Mouse (Mus musculus) gastrocnemius, postnatal 4 days (tissue): Measurements from ENCODE around the gene Smco4. TPM values are rescaled to one million over a fixed set of nuclear protein-coding genes. Genes with fewer than 3 reads are reported as not detected.
A peak's percentile ranks its signal among the peaks of the same experiment; 100 is the strongest.
"Not testable (repeated sequence)": the region's sequence is repeated elsewhere in the genome, so short reads cannot be mapped to it uniquely, and the experiment has no call there.

Experiments used
- DNase-seq, 2 experiments: peaks; one replicate each; pipeline ENCODE4 v3.0.0; 2021 to 2022; ENCODE audit warnings: low spot score in 2 of 2, mixed read lengths in 2 of 2
- long read RNA-seq, 2 experiments: library from polyadenylated mRNA; stranded (forward); transcript quantifications; one replicate each; pipeline ENCODE4 v2.0.0; 2021
- total RNA-seq, 2 experiments: library from RNA; stranded (reverse); gene quantifications; 2 replicates each; pipeline ENCODE4 v1.2.3; 2021

Gene Smco4
- 10 to 100 TPM; 18.9 to 20.3 TPM for total RNA-seq
- long read RNA-seq, experiment 1, result 0 reads
- long read RNA-seq, experiment 2, result 0 reads

DNA sequence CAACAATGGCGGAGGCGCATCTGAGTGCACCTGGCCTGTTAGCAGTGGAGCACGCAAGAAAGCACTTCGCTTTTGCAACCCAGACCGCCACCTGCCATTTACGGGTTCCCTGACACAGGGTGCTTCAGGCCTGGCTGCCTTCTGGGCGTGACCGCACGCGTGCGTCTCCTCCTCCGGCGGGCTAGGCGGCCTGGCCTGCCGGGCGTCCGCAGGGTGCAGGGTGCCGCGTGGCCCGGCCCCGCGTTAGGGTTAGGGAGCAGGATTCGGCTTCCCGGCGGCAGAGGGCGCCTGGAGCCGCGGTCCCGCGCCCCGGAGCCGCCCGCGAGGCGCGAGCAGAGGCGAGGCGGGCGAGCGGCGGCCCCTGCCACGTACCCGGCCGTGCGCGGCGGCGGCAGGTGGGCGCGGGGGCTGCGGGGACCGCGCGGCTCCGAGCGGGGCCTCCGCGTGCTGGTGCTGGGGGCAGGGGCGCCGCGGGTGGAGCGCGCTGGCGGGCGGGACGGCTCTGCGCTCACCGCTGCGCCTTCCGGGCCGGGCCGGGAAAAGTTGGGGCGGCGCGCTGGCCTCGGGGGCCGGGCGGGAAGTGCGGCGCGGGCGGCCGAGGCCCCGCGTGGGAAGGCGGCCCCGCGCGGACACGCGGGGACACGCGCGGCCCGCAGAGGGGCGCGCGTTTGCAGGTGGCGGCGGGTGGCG is at the start of gene Smco4:
Smco4 (plus strand) TSS at position 198 of the 690 bp plus-strand sequence.
- DNase-seq, result peak; percentile 56 to 73

DNA sequence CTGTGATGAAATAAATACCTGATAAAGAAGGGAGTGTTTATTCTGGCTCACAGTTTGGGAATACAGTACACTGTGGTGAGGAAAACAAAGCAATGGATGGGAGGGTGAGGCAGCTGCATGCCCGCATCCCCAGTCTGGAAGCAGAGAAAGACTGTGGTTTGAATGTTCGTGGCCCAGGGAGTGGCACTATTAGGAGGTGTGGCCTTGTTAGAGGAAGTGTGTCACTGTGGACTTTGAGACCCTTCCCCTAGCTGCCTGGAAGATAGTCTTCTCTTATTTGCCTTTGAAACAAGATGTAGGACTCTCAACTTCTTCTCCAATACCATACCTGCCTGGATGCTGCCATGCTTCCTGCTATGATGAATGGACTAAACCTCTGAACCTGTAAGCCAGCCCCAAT is 45.8 kb upstream of the Smco4 start:
- no peak for DNase-seq

DNA sequence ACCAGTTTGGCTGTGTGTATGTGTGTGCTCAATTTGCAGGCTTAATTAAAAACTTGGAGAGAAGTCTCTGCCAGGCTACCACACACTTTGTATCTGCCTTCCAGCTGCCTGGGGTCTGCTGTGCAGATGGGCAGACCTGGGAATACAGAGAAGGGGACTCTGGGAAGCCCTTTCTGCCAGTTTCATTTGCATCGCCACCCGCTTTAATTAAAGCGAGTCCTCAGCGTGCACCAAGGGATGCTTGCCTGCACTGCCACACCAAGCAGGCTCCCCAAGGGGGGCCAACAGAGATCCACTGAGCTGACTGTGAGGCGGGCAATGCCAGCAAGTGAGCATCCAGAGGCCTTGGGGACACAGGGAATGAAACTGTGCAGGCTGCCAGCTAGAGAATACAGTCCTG is 42.3 kb upstream of the Smco4 start:
- no peak for DNase-seq

DNA sequence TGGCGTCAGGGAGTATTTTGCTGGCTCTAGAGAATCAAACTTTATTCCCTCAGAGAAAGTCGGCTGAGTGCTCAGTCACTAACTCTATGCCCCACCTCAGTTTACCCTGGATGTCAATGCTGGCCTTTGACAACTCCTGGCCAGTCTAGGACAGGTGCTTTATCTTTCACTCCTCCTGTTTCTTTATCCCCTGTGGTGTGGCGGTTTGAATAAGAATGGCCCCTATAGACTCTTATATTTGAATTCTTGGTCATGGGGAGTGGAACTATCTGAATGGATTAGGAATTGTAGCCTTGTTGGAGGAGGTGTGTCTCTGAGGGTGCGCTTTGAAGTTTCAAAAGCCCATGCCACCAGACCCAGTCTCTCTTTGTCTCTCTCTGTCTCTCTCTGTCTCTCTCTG is 21.0 kb upstream of the Smco4 start:
- DNase-seq, result no peak

DNA sequence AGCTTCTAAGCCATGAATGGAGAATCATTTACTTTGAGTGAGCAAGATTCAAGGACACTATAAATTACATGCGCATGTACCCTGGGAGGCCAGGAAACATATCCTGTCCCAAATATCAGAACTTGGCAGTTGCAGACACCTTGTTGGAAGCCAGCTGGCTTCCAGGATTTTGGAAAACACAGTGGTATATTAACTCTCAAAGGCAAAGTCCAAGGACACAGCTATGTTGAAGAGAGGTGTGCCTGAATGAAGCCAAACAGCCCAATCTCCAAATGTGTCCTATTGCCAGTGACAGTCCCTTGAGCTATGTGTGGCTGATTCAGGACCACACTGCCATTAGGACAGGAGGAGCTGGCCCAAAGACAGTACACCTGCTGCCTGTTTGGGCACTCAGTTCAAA is 20.0 kb upstream of the Smco4 start:
- no peak for DNase-seq

DNA sequence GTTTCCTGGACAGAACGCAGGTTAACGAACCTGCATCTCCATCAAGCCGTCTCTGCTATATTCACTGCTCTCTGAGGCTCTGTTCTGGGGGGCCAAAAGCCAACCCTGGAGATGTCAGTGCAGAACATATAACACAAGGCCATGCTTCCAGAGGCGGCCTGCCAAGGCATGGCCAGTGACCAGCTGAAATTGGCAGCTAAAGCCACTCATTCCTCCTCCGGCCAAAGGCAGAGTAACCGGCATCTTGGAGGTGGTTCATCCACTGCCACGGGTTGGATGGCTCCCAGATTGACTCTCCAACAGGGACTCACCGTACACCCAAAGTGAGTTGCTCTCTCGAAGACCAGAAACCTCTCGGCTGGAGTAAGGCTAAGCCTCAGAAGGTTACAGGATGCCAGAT is 15.7 kb upstream of the Smco4 start:
- peak; percentile 36 to 45 for DNase-seq

DNA sequence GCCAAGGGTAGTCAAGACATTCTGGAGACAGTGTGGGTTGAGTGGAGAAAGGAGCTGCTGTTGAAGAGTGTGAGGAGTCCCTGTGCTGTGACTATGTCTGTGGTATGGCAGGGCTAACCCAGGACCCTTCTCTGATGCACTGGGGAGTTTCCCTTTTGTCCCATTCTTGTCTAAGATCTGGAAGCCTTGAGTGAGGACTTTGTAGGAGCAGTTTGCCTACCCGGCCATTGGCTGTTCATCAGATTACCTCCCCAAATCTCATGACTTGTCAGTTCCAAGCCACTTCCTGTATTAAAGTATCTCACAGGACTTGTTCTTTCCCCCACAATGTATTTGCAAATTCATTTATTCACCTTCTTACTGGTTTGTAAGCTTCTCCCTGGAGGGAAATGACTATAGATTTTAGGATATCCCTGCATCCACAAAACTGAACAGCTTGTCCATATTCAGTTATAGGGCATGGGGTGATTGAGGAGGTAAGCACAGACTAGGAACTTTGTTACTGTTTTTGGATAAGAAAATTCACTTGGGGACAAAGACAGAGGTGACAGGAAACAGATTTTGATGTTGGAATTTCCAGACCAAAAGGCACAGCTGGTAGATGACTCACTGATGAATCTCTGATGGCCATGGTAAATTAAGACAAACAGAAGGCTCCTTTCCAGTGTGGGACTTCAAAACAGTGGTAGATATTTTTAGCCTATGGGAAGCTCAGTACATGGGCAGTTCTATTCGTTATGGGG is 5.4 kb upstream of the Smco4 start:
- no peak for DNase-seq

DNA sequence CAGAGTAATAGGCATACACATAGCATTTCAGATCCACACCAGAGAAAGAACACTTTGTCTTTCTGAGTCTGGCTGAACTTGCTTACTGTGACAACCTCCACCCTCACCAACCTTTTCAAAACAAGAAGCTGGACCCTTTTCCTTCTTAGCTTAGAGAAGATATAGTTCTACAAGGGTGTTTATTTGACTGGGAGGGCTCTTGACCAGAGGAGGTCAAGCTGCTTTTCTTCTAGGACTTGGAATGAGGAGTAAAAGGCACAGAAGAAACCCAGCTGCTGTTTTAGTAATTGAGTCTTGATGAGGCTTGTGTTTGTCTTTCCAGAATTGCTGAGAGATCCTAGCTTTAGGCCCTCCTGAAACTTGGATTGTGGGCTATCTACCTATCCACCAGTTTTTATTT is 3.9 kb upstream of the Smco4 start:
- no peak for DNase-seq

DNA sequence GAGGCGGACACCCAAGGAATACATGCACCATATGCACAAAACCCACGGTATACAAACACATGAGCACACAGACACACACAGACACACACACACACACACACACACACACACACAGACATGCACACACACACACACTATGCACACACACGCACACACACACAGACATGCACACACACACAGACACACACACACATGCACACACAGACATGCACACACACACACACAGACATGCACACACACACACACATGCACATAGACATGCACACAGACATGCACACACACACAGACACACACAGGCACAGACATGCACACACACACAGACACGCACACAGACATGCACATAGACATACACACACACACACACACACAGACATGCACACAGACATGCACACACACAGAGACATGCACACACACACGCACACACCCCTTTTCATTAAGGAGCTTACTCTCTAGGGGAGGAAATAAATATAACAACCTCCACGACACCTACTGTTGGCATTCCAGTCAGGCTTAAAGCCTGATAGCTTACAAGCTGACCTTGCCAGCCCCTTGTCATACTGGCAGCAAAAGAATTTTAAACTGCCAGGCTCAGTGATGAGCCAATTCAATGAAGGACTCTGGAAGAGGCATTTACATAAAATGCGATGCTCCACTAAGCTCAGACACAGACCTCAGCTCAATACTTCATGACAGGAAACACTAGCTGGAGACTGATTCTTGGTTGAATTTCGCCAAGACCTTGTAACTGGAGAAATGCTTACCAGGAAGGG is 2.7 kb upstream of the Smco4 start:
- DNase-seq, result no peak

DNA sequence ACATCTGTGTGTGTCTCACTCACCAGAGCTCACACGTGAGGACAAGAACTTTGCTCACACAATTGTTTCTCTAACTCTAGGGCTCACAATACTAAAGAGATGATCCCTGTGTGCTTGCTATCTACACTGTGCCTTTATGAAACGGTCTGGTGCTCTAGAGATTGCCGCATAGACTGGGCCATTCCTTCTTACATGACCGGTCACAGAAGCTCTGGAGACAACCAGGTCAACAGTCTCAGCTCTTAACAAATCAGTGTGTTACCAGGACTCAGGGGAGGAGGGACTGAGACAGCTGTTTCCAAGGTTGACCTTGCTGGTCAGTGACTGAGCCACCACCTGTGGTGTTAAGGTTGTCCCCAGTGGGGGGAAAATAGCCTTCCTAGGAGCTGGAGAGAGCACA is 1.5 kb upstream of the Smco4 start:
- no peak for DNase-seq

DNA sequence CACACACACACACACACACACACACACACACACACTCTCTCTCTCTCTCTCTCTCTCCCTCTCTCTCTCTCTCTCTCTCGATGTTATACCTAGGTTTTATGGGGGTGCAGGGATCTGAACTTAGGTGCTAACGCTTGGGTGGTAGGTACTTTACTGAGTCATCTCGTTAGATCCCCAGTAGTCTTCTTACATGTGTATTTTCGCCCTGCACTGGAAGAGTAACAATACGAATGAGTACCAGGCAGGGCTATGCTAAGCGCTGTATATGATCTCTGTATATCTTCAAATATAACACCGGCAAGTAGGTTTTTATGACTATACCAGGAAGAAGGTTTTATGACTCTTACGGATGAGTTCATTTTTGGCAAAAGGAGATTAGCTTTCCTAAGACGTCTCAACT is 831 bp upstream of the Smco4 start:
- no peak for DNase-seq

DNA sequence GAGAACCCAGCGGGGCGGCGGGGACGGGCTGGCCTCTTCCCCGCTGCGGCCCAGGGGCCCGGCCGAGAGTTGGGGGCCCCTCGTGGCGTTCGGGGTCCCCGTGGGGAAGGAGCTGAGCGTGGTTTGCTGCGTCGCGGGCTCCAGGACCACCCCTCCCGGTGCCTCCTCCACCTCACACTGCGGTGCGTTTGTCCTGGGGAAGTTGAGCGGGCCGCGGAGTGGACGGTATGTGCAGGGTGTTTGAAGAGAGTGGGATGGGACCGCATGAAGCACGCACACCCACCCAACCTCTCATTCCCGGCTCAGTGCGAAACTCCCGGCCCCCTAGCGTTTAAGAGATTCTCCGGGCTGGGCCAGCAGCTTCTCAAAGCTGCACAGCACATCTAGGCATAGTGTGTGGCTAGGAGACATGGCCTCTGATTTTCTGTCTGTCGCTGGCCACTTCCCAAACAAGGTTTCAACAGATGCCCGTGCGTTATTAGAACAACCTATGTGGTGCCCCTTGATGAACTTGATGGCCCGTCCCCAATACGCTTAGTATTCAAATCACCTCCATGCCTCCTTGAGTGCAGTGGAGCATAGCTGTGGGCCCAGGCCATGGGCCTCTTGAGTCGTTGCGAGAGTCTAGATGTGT is 810 bp downstream of the Smco4 start:
- DNase-seq, result peak; percentile 63 to 73

DNA sequence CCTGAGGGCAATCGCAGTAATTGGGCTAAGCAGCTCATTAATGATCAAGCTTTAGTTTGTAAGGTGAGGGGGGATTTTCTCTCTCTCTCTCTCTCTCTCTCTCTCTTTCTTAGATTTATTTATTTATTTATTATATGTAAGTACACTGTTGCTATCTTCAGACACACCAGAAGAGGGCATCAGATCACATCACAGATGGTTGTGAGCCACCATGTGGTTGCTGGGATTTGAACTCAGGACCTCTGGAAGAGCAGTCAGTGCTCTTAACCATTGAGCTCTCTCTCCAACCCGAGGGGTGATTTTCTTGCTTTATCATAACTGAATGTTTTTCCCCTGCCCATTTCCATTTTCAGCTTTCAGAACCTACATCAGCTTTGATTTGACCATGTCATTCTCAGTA is 2.0 kb downstream of the Smco4 start:
- not testable (repeated sequence) for DNase-seq

DNA sequence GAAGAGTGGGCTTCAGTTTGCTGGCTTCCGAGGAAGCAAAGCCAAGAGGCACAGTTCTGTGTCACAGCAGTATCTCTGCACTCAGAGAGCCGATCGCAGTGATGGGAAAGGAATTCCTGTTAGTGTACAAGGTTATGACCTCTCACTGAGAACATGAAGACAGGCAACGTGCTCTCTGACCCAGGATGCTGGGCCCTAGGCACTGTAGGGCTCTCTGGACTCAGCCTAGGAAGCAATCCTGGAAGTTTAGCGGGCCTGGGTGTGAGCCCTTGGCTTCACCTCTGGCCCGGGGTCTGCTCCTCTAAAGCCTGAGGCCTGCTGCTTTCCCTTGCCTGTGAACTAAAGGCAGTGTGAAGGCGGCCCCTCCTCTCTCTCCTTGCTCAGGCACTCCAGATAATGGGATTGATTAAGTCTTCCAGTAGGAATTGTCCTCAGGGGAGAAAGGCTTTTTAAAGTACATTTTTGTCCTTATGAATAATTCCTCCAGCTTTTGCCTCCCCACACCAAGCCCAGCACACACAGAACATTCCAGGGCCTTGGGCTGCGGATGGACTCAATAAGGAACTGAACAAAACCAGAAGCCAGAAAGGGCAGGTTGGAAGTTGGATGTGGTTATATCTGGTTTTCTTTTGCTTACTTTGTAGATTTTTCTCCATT is 2.8 kb downstream of the Smco4 start:
- no peak for DNase-seq

DNA sequence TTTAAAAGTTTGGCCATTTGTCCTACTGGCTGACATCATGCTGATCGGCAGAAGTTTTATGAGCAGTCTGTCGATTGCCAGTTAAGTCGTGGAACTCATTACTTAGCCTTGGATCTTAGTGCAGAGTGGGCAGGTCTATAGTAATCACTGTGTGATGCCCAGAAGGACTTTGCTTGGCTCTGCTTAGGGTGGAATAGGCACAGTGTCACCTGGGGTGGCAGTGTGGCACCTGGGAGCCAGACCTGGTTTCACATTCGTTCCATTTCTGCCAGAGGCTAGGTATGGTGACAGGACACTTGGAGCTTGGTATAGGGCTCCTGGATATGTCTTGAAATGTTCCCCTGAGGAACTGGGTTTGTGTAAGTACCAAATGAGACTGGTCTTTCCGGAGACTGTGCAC is 6.8 kb downstream of the Smco4 start:
- DNase-seq, result no peak

DNA sequence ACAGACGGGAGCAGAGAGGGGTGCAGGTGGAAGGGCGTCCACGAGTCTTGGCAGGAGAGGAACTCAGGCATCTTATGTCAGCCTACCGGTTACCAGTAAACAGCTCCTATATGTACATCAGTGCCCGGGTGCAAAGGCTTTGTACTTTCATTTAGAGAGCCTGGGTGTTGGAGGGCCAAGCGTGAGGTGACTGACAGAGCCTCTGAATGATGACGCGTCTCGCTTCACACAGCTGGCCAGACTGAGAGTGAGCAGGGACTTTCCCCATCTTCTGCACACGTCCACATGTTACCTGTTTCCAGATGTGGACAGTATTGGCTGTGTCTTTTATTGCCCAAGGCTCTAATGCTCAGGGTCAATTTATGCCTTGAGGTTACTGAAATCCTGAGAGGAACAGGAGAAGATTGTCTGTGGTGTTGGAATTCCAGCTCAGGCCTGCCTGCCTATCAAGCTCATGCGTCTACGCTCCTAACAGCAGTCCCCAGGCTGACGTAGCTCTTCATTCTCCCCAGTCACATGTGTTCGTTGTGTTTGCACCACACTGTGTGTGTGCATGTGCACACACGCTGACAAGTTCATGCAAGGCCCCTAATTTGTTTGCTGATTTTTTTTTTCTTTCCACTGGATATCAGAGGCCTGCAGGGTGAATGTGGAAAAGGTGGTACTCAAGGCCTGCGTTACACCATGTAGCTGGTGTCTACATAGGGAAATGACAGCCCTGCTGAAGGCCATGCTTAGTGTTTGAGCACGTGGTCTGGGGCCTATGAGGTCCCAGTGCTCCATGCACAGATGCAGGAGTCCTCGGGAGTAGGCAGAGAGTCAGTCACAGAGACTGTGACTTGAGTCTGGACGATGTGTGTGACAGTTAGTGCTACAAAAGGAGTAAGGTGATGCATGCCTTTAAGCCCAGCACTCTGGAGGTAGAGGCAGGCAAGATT is 8.4 kb downstream of the Smco4 start:
- DNase-seq, result no peak

DNA sequence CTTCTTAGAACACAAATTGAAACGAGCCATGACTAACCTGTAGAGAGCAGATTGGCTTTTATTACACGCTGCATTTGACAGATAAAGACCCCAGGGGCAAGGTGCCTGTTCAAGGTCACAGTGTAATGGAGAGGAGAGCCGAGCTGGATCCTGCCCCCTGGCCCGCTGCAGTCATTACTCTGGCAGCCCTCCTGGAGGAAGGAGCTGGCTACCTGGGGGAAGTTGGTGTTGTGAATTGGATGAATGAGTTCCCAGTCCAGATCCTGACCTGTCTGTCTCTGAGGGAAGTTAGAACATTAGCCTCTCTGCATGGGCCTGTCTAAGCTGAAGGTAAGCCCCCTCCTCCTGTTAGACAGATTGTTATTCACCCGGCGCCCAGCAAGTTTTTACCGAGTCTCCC is 9.2 kb downstream of the Smco4 start:
- DNase-seq, result no peak

DNA sequence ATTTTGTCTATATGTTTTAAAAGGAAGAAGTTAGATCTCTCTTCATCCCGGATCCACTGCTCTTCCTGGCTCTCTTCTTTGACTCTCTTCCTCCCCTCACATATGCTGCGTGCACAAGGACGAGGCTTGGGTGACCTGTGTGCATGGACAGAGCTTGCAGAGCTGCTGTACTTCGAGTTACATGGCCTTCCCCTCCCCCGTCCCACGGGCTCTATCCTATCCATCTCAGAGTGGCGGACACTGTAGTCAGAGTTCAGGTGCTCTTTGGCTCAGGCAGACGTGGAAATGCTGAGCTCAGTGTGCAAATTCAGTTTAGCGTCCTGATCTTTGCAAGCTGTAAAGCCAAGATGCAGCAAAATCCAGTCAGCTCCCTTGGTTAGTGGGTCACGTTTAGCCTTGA is 10.1 kb downstream of the Smco4 start:
- no peak for DNase-seq

DNA sequence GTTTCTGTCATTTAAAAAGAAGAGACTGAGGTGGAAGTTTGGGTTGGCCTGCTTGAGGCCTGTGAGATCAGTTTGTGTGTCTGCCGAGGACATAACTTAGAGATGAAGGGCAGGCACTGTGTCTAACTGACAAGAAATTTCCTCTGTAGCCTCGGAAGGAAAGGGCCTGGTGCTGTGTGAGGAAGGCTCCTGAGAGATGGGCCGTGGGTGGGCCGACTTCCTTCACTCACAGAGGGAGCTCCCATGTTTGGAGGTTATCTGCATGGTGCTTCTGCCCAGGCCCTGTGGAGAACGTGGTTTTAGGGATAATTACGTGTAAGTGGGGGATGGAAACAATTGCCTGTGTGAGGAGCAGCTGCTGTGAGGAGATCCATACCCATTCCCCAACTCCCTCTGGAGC is 10.6 kb downstream of the Smco4 start:
- DNase-seq, result no peak

DNA sequence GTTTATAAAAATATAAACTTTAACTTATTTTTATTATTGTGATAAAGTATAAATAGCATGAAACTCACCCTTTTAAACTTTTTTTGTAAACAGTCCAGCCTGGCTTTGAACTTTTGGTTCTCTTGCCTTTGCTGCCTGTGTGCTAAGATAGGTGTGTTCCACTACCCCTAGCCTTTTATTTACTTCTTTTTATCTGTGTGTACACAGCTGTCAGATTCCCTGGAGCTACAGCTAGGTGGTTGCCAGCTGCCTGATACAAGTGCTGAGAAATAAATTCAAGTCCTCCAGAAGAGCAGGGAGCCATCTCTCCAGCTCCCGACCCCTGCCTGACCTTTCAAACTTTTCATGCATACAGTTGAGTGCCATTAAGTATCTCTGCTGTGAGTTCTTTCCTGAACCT is 12.1 kb downstream of the Smco4 start:
- no peak for DNase-seq
